Mouse (Mus musculus): ENCODE results near the gene Iqcf3. TPM values are rescaled to one million over a fixed set of nuclear protein-coding genes. Genes with fewer than 3 reads are reported as not detected.
"Not testable (repeated sequence)": the region's sequence is repeated elsewhere in the genome, so short reads cannot be mapped to it uniquely, and the experiment has no call there.

The Iqcf3 gene
- total RNA-seq (2021), result not detected
- long read RNA-seq, experiment 1, result 0 reads
- long read RNA-seq, experiment 2, result 0 reads

- DNase-seq, result no peak
Measured at GRCm38 (mm10) chr9:106561531-106561930, at the start of gene Iqcf3. Gene Iqcf3, minus strand, starts transcription at chr9:106561631.

- no peak for DNase-seq
Measured at GRCm38 (mm10) chr9:106610727-106611126, 49.3 kb upstream of the Iqcf3 start.

- DNase-seq, result peak; percentile 70
Measured at GRCm38 (mm10) chr9:106600546-106600945, 39.1 kb upstream of the Iqcf3 start.

GRCm38 (mm10) chr9:106598466-106598865 is 37.0 kb upstream of the Iqcf3 start:
- DNase-seq, result peak; percentile 32

- DNase-seq, result no peak
Measured at GRCm38 (mm10) chr9:106595836-106596235, 34.4 kb upstream of the Iqcf3 start.

GRCm38 (mm10) chr9:106595402-106595801 is 34.0 kb upstream of the Iqcf3 start:
- not testable (repeated sequence) for DNase-seq

GRCm38 (mm10) chr9:106592158-106592557 is 30.7 kb upstream of the Iqcf3 start:
- DNase-seq, result no peak

- DNase-seq, result no peak
Measured at GRCm38 (mm10) chr9:106582552-106582951, 21.1 kb upstream of the Iqcf3 start.

GRCm38 (mm10) chr9:106580016-106580415 is 18.6 kb upstream of the Iqcf3 start:
- DNase-seq, result no peak

- DNase-seq, result no peak
Measured at GRCm38 (mm10) chr9:106576112-106576511, 14.7 kb upstream of the Iqcf3 start.

GRCm38 (mm10) chr9:106573366-106573765 is 11.9 kb upstream of the Iqcf3 start:
- DNase-seq, result no peak

GRCm38 (mm10) chr9:106572186-106572585 is 10.8 kb upstream of the Iqcf3 start:
- no peak for DNase-seq

- no peak for DNase-seq
Measured at GRCm38 (mm10) chr9:106570896-106571295, 9.5 kb upstream of the Iqcf3 start, which contains the start of gene Iqcf4. Gene Iqcf4, minus strand, starts transcription at chr9:106570996.

GRCm38 (mm10) chr9:106566437-106566836 is 5.0 kb upstream of the Iqcf3 start:
- DNase-seq, result peak; percentile 8

GRCm38 (mm10) chr9:106564025-106564424 is 2.6 kb upstream of the Iqcf3 start:
- no peak for DNase-seq

- DNase-seq, result no peak
Measured at GRCm38 (mm10) chr9:106562291-106562690, 860 bp upstream of the Iqcf3 start.

- DNase-seq, result no peak
Measured at GRCm38 (mm10) chr9:106534975-106535374, 26.5 kb downstream of the Iqcf3 start.

GRCm38 (mm10) chr9:106534296-106534695 is 27.1 kb downstream of the Iqcf3 start:
- DNase-seq, result no peak

- peak; percentile 13 for DNase-seq
Measured at GRCm38 (mm10) chr9:106531833-106532232, 29.6 kb downstream of the Iqcf3 start.

GRCm38 (mm10) chr9:106519909-106520308 is 41.5 kb downstream of the Iqcf3 start:
- no peak for DNase-seq

- no peak for DNase-seq
Measured at GRCm38 (mm10) chr9:106519433-106519832, 42.0 kb downstream of the Iqcf3 start.

GRCm38 (mm10) chr9:106514273-106514672 is 47.2 kb downstream of the Iqcf3 start, which contains the start of gene Iqcf5:
Gene Iqcf5, plus strand, starts transcription at chr9:106514573.
- DNase-seq, result no peak

GRCm38 (mm10) chr9:106513566-106513965 is 47.9 kb downstream of the Iqcf3 start:
- DNase-seq, result no peak

- DNase-seq, result no peak
Measured at GRCm38 (mm10) chr9:106512729-106513450, 48.5 kb downstream of the Iqcf3 start.
